Mouse (Mus musculus) limb, embryonic 13.5 days (tissue): Measurements from ENCODE around the gene Npy5r. TPM values are rescaled to one million over a fixed set of nuclear protein-coding genes. Genes with fewer than 3 reads are reported as not detected.

ENCODE experiments used
- ATAC-seq: fragments of 200-750 bp; cut with Nextera tagmentation; 2 replicates; pipeline ENCODE4 v1.8.0; 2017; ENCODE audit warnings: low read depth, moderate number of reproducible peaks, moderate TSS enrichment; ENCODE audit not compliant: low FRiP score
- H3K27ac ChIP-seq: fragments of 300-500 bp; sonication (generic); 2 replicates; pipeline ENCODE4 v1.5.1; 2015; ENCODE audit warnings: inconsistent platforms, mild to moderate bottlenecking, moderate library complexity
- H3K27me3 ChIP-seq: fragments of 300-500 bp; sonication (generic); 2 replicates; pipeline ENCODE4 v1.6.1; 2015; ENCODE audit warnings: mild to moderate bottlenecking, inconsistent platforms
- H3K36me3 ChIP-seq: fragments of 300-500 bp; sonication (generic); 2 replicates; pipeline ENCODE4 v1.6.1; 2015; ENCODE audit warnings: inconsistent platforms, mild to moderate bottlenecking, moderate library complexity
- H3K4me1 ChIP-seq: fragments of 300-500 bp; sonication (generic); 2 replicates; pipeline ENCODE4 v1.6.1; 2015; ENCODE audit warnings: inconsistent platforms
- H3K4me2 ChIP-seq: fragments of 300-500 bp; sonication (generic); replicated peaks from 2 replicates; pipeline ENCODE4 v1.6.1; 2015; ENCODE audit warnings: inconsistent platforms, mild to moderate bottlenecking, moderate library complexity
- H3K4me3 ChIP-seq: fragments of 300-500 bp; sonication (generic); 2 replicates; pipeline ENCODE4 v1.5.1; 2015; ENCODE audit warnings: moderate library complexity, mild to moderate bottlenecking, inconsistent platforms
- H3K9ac ChIP-seq: fragments of 300-500 bp; sonication (generic); 2 replicates; pipeline ENCODE4 v1.6.1; 2015; ENCODE audit warnings: mild to moderate bottlenecking, inconsistent platforms
- H3K9me3 ChIP-seq: fragments of 300-500 bp; sonication (generic); 2 replicates; pipeline ENCODE4 v1.6.1; 2016; ENCODE audit warnings: inconsistent platforms
- WGBS: fragments of 180-500 bp; shearing (Covaris S2); methylation state at CpG from one replicate; pipeline ENCODE4 v1.1.7; 2015; 5-methylcytosine and 5-hydroxymethylcytosine counted together
- polyA plus RNA-seq: library from polyadenylated mRNA; unstranded; fragments of >200 nt; fragmentation: Nextera tagmentation; extraction: Ambion mirVana; gene quantifications from 2 replicates; pipeline ENCODE4 v1.2.1, GENCODE M21; 2015

The Npy5r gene
- 0.06 TPM in 1 of 2 replicates, not detected in the other for polyA plus RNA-seq

GRCm38 (mm10) chr8:66687511-66688329 lies at the start of gene Npy5r:
Gene Npy5r, minus strand, starts transcription at chr8:66688128.
- H3K9ac ChIP-seq, result peak within 1 kb of the TSS; percentile 56
- 3% methylated on average over 43 of the region's 43 CpGs for WGBS
- peaks cover 9% of the 10 kb centered on the region for H3K4me1 ChIP-seq
- H3K36me3 ChIP-seq, result no peaks in the 10 kb centered on the region
- H3K4me2 ChIP-seq, result peak within 1 kb of the TSS; percentile 77
- H3K27me3 ChIP-seq, result peaks cover 52% of the 10 kb centered on the region
- H3K27ac ChIP-seq, result no peak within 1 kb of the TSS
- no peaks in the 10 kb centered on the region for H3K9me3 ChIP-seq
- peak within 1 kb of the TSS; percentile 46 for H3K4me3 ChIP-seq
- no peak for ATAC-seq

GRCm38 (mm10) chr8:66731957-66732356 lies 44.0 kb upstream of the Npy5r start:
- 54% methylated on average over 5 of the region's 5 CpGs for WGBS
- Histone ChIP-seq H3K36me3 (no peaks in the 10 kb centered on the region), H3K9me3 (no peaks in the 10 kb centered on the region), H3K9ac (no peak overlapping the region), H3K27me3 (no peaks in the 10 kb centered on the region), H3K4me3 (no peak overlapping the region), H3K4me1 (no peaks in the 10 kb centered on the region), H3K27ac (no peak overlapping the region), H3K4me2 (no peak overlapping the region)
- no peak for ATAC-seq

GRCm38 (mm10) chr8:66729446-66729845 lies 41.5 kb upstream of the Npy5r start:
- Histone ChIP-seq H3K27ac (no peak overlapping the region), H3K9me3 (no peaks in the 10 kb centered on the region), H3K4me2 (no peak overlapping the region), H3K4me3 (no peak overlapping the region), H3K36me3 (no peaks in the 10 kb centered on the region), H3K27me3 (no peaks in the 10 kb centered on the region), H3K4me1 (no peaks in the 10 kb centered on the region), H3K9ac (no peak overlapping the region)
- no peak for ATAC-seq
- 45% methylated on average over 7 of the region's 7 CpGs for WGBS

- no peak overlapping the region for H3K9ac ChIP-seq
- H3K27me3 ChIP-seq, result no peaks in the 10 kb centered on the region
- H3K27ac ChIP-seq, result no peak overlapping the region
- no peak overlapping the region for H3K4me2 ChIP-seq
- WGBS, result 80% methylated on average over 2 of the region's 2 CpGs
- no peaks in the 10 kb centered on the region for H3K9me3 ChIP-seq
- no peaks in the 10 kb centered on the region for H3K4me1 ChIP-seq
- no peak overlapping the region for H3K4me3 ChIP-seq
- no peak for ATAC-seq
- H3K36me3 ChIP-seq, result no peaks in the 10 kb centered on the region
Observed at GRCm38 (mm10) chr8:66722835-66723234, 34.9 kb upstream of the Npy5r start.

- no peak overlapping the region for H3K4me2 ChIP-seq
- H3K27ac ChIP-seq, result no peak overlapping the region
- no peaks in the 10 kb centered on the region for H3K9me3 ChIP-seq
- no peak overlapping the region for H3K9ac ChIP-seq
- no peaks in the 10 kb centered on the region for H3K4me1 ChIP-seq
- no peaks in the 10 kb centered on the region for H3K36me3 ChIP-seq
- H3K27me3 ChIP-seq, result no peaks in the 10 kb centered on the region
- no peak for ATAC-seq
- no peak overlapping the region for H3K4me3 ChIP-seq
- 90% methylated on average over 7 of the region's 7 CpGs for whole genome bisulfite sequencing
Observed at GRCm38 (mm10) chr8:66714324-66714975, 26.5 kb upstream of the Npy5r start.

- 65% methylated on average over 7 of the region's 7 CpGs for WGBS
- no peak overlapping the region for H3K4me3 ChIP-seq
- peaks cover 55% of the 10 kb centered on the region for H3K27me3 ChIP-seq
Observed at GRCm38 (mm10) chr8:66698782-66699181, 10.9 kb upstream of the Npy5r start.

GRCm38 (mm10) chr8:66698011-66698410 lies 10.1 kb upstream of the Npy5r start:
- Histone ChIP-seq H3K4me2 (peak overlapping the region; percentile 71), H3K4me1 (peaks cover 11% of the 10 kb centered on the region; the same call in 1 of the 2 replicates), H3K27me3 (peaks cover 55% of the 10 kb centered on the region), H3K27ac (no peak overlapping the region), H3K36me3 (no peaks in the 10 kb centered on the region), H3K4me3 (peak overlapping the region; percentile 40), H3K9me3 (no peaks in the 10 kb centered on the region), H3K9ac (no peak overlapping the region)
- ATAC-seq, result no peak
- 9% methylated on average over 7 of the region's 7 CpGs for WGBS

More at GRCm38 (mm10) chr8:66698782-66699181, 10.9 kb upstream of the Npy5r start:
- Histone ChIP-seq H3K4me2 (no peak overlapping the region), H3K9ac (no peak overlapping the region), H3K9me3 (no peaks in the 10 kb centered on the region), H3K36me3 (no peaks in the 10 kb centered on the region), H3K4me1 (peaks cover 11% of the 10 kb centered on the region; the same call in 1 of the 2 replicates), H3K27ac (no peak overlapping the region)
- ATAC-seq, result no peak

GRCm38 (mm10) chr8:66696970-66697843 lies 9.3 kb upstream of the Npy5r start, which contains the start of gene Npy1r:
Gene Npy1r, plus strand, starts transcription at chr8:66697192.
- no peaks in the 10 kb centered on the region for H3K36me3 ChIP-seq
- no peak within 1 kb of the TSS for H3K27ac ChIP-seq
- H3K4me3 ChIP-seq, result peak within 1 kb of the TSS; percentile 40
- H3K27me3 ChIP-seq, result peaks cover 55% of the 10 kb centered on the region
- under 1% methylated on average over 30 of the region's 30 CpGs for WGBS
- H3K4me1 ChIP-seq, result peaks cover 11% of the 10 kb centered on the region; the same call in 1 of the 2 replicates
- peak within 1 kb of the TSS; percentile 43 for H3K9ac ChIP-seq
- no peaks in the 10 kb centered on the region for H3K9me3 ChIP-seq
- peak; percentile 75; the same call in 1 of the 2 replicates for ATAC-seq
- H3K4me2 ChIP-seq, result peak within 1 kb of the TSS; percentile 71

GRCm38 (mm10) chr8:66690402-66690801 lies 2.5 kb upstream of the Npy5r start:
- H3K27me3 ChIP-seq, result peaks cover 60% of the 10 kb centered on the region
- 58% methylated on average over 5 of the region's 5 CpGs for WGBS
- H3K4me2 ChIP-seq, result no peak overlapping the region
- no peak for ATAC-seq
- no peaks in the 10 kb centered on the region for H3K36me3 ChIP-seq
- no peaks in the 10 kb centered on the region for H3K9me3 ChIP-seq
- no peak overlapping the region for H3K4me3 ChIP-seq
- H3K27ac ChIP-seq, result no peak overlapping the region
- H3K9ac ChIP-seq, result no peak overlapping the region
- H3K4me1 ChIP-seq, result peaks cover 9% of the 10 kb centered on the region

GRCm38 (mm10) chr8:66688799-66689198 lies 871 bp upstream of the Npy5r start:
- 62% methylated on average over 4 of the region's 4 CpGs for WGBS
- ATAC-seq, result no peak
- H3K4me1 ChIP-seq, result peaks cover 9% of the 10 kb centered on the region
- peaks cover 52% of the 10 kb centered on the region for H3K27me3 ChIP-seq
- H3K4me2 ChIP-seq, result no peak overlapping the region
- no peak overlapping the region for H3K4me3 ChIP-seq
- no peak overlapping the region for H3K27ac ChIP-seq
- H3K9ac ChIP-seq, result no peak overlapping the region
- H3K36me3 ChIP-seq, result no peaks in the 10 kb centered on the region
- H3K9me3 ChIP-seq, result no peaks in the 10 kb centered on the region

GRCm38 (mm10) chr8:66688395-66688794 lies 467 bp upstream of the Npy5r start:
- no peaks in the 10 kb centered on the region for H3K36me3 ChIP-seq
- WGBS, result 50% methylated on average over 6 of the region's 6 CpGs
- no peaks in the 10 kb centered on the region for H3K9me3 ChIP-seq
- ATAC-seq, result no peak
- no peak overlapping the region for H3K9ac ChIP-seq
- H3K4me3 ChIP-seq, result no peak overlapping the region
- H3K4me2 ChIP-seq, result peak overlapping the region; percentile 77
- H3K27me3 ChIP-seq, result peaks cover 52% of the 10 kb centered on the region
- H3K27ac ChIP-seq, result no peak overlapping the region
- peaks cover 9% of the 10 kb centered on the region for H3K4me1 ChIP-seq
